Mouse (Mus musculus) liver, embryonic 11.5 days (tissue): Measurements from ENCODE around the gene Tnfsf4. TPM values are rescaled to one million over a fixed set of nuclear protein-coding genes. Genes with fewer than 3 reads are reported as not detected.

Experiments
- ATAC-seq: fragments of 200-750 bp; cut with Nextera tagmentation; replicated peaks from 2 replicates; pipeline ENCODE4 v1.8.0; 2017; ENCODE audit warnings: moderate number of reproducible peaks, mild to moderate bottlenecking, moderate TSS enrichment, moderate library complexity; ENCODE audit not compliant: low FRiP score
- DNase-seq: peaks from one replicate; pipeline ENCODE4 v3.0.0-alpha.2; 2017; ENCODE audit warnings: low spot score
- H3K27ac ChIP-seq: fragments of 300-500 bp; sonication (generic); 2 replicates; pipeline ENCODE4 v1.5.1; 2014; ENCODE audit warnings: mild to moderate bottlenecking, low read depth, low read length, control low read depth
- H3K27me3 ChIP-seq: fragments of 300-500 bp; sonication (generic); replicated peaks from 2 replicates; pipeline ENCODE4 v1.6.1; 2014; ENCODE audit warnings: low read length, mixed read lengths; ENCODE audit not compliant: control insufficient read depth, insufficient read depth
- H3K36me3 ChIP-seq: fragments of 300-500 bp; sonication (generic); 2 replicates; pipeline ENCODE4 v1.6.1; 2014; ENCODE audit warnings: mild to moderate bottlenecking, low read length, moderate library complexity, mixed read lengths; ENCODE audit not compliant: control insufficient read depth, insufficient read depth
- H3K4me1 ChIP-seq: fragments of 300-500 bp; sonication (generic); replicated peaks from 2 replicates; pipeline ENCODE4 v1.6.1; 2014; ENCODE audit warnings: low read length, mixed read lengths; ENCODE audit not compliant: control insufficient read depth, insufficient read depth
- H3K4me2 ChIP-seq: fragments of 300-500 bp; sonication (generic); 2 replicates; pipeline ENCODE4 v1.6.1; 2014; ENCODE audit warnings: mild to moderate bottlenecking, control low read depth, moderate library complexity
- H3K4me3 ChIP-seq: fragments of 300-500 bp; sonication (generic); 2 replicates; pipeline ENCODE4 v1.5.1; 2014; ENCODE audit warnings: low read depth, low read length, control low read depth
- H3K9ac ChIP-seq: fragments of 300-500 bp; sonication (generic); 2 replicates; pipeline ENCODE4 v1.6.1; 2014; ENCODE audit warnings: low read depth, low read length, control low read depth
- H3K9me3 ChIP-seq: fragments of 300-500 bp; sonication (generic); 2 replicates; pipeline ENCODE4 v1.6.1; 2016; ENCODE audit warnings: low read length, inconsistent platforms, mixed read lengths; ENCODE audit not compliant: control insufficient read depth
- WGBS: fragments of 180-500 bp; shearing (Covaris S2); extraction: QIAGEN DNeasy Blood & Tissue Kit; methylation state at CpG from one replicate; pipeline ENCODE4 v1.1.7; 2014; 5-methylcytosine and 5-hydroxymethylcytosine counted together
- polyA plus RNA-seq: library from polyadenylated mRNA; unstranded; fragments of >200 nt; fragmentation: Nextera tagmentation; extraction: Ambion mirVana; gene quantifications from 2 replicates; pipeline ENCODE4 v1.2.1, GENCODE M21; 2014

Tnfsf4 gene
- polyA plus RNA-seq: not detected in 2 replicates

- no peak within 1 kb of the TSS for H3K27ac ChIP-seq
- H3K36me3 ChIP-seq: no peaks in the 10 kb centered on the region
- ATAC-seq: no peak
- no peak within 1 kb of the TSS for H3K4me2 ChIP-seq
- H3K27me3 ChIP-seq: no peaks in the 10 kb centered on the region
- no peak within 1 kb of the TSS for H3K9ac ChIP-seq
- no peaks in the 10 kb centered on the region for H3K9me3 ChIP-seq
- no peaks in the 10 kb centered on the region for H3K4me1 ChIP-seq
- no peak within 1 kb of the TSS for H3K4me3 ChIP-seq
- DNase-seq: no peak
- 63% methylated on average over 6 of the region's 6 CpGs for WGBS
Observed at GRCm38 (mm10) chr1:161394931-161395459, at the start of gene Tnfsf4. Gene Tnfsf4 (plus strand): TSS chr1:161395409.

GRCm38 (mm10) chr1:161350981-161351380 is 44.2 kb upstream of the Tnfsf4 start:
- Histone ChIP-seq H3K9me3 (no peaks in the 10 kb centered on the region), H3K36me3 (no peaks in the 10 kb centered on the region), H3K4me1 (no peaks in the 10 kb centered on the region), H3K27ac (no peak overlapping the region), H3K4me2 (no peak overlapping the region), H3K9ac (no peak overlapping the region), H3K27me3 (no peaks in the 10 kb centered on the region), H3K4me3 (no peak overlapping the region)
- no peak for DNase-seq
- 49% methylated on average over 1 of the region's 1 CpGs for WGBS
- no peak for ATAC-seq

- Histone ChIP-seq H3K9ac (no peak overlapping the region), H3K36me3 (no peaks in the 10 kb centered on the region), H3K4me2 (no peak overlapping the region), H3K27me3 (no peaks in the 10 kb centered on the region), H3K27ac (no peak overlapping the region), H3K4me1 (no peaks in the 10 kb centered on the region), H3K4me3 (no peak overlapping the region), H3K9me3 (no peaks in the 10 kb centered on the region)
- ATAC-seq (no peak), DNase-seq (no peak)
- WGBS: 83% methylated on average over 4 of the region's 4 CpGs
Observed at GRCm38 (mm10) chr1:161365006-161365405, 30.2 kb upstream of the Tnfsf4 start.

- no peak for DNase-seq
- Histone ChIP-seq H3K9me3 (no peaks in the 10 kb centered on the region), H3K4me1 (no peaks in the 10 kb centered on the region), H3K36me3 (no peaks in the 10 kb centered on the region), H3K27me3 (no peaks in the 10 kb centered on the region), H3K4me3 (no peak overlapping the region), H3K27ac (no peak overlapping the region), H3K9ac (no peak overlapping the region), H3K4me2 (no peak overlapping the region)
- WGBS: 70% methylated on average over 2 of the region's 2 CpGs
- no peak for ATAC-seq
Observed at GRCm38 (mm10) chr1:161371919-161372318, 23.3 kb upstream of the Tnfsf4 start.

- H3K27me3 ChIP-seq: no peaks in the 10 kb centered on the region
- no peak for DNase-seq
Observed at GRCm38 (mm10) chr1:161375866-161376265, 19.3 kb upstream of the Tnfsf4 start.

GRCm38 (mm10) chr1:161378571-161378970 is 16.6 kb upstream of the Tnfsf4 start:
- ATAC-seq (no peak), DNase-seq (no peak)
- H3K36me3 ChIP-seq: no peaks in the 10 kb centered on the region
- H3K9me3 ChIP-seq: no peaks in the 10 kb centered on the region
- no peaks in the 10 kb centered on the region for H3K27me3 ChIP-seq
- H3K27ac ChIP-seq: no peak overlapping the region
- no peak overlapping the region for H3K9ac ChIP-seq
- no peaks in the 10 kb centered on the region for H3K4me1 ChIP-seq
- H3K4me2 ChIP-seq: no peak overlapping the region
- H3K4me3 ChIP-seq: no peak overlapping the region
- 72% methylated on average over 3 of the region's 3 CpGs for WGBS

More at GRCm38 (mm10) chr1:161375866-161376265, 19.3 kb upstream of the Tnfsf4 start:
- no peaks in the 10 kb centered on the region for H3K36me3 ChIP-seq
- H3K4me2 ChIP-seq: no peak overlapping the region
- H3K27ac ChIP-seq: no peak overlapping the region
- no peaks in the 10 kb centered on the region for H3K9me3 ChIP-seq
- H3K9ac ChIP-seq: no peak overlapping the region
- no peak overlapping the region for H3K4me3 ChIP-seq
- H3K4me1 ChIP-seq: no peaks in the 10 kb centered on the region
- ATAC-seq: no peak
- 73% methylated on average over 2 of the region's 2 CpGs for WGBS

GRCm38 (mm10) chr1:161379685-161380424 is 15.4 kb upstream of the Tnfsf4 start:
- ATAC-seq (no peak), DNase-seq (no peak)
- Histone ChIP-seq H3K4me2 (no peak overlapping the region), H3K9ac (no peak overlapping the region), H3K4me1 (no peaks in the 10 kb centered on the region), H3K36me3 (no peaks in the 10 kb centered on the region), H3K4me3 (no peak overlapping the region), H3K9me3 (no peaks in the 10 kb centered on the region), H3K27me3 (no peaks in the 10 kb centered on the region), H3K27ac (no peak overlapping the region)
- WGBS: 38% methylated on average over 11 of the region's 11 CpGs

- Histone ChIP-seq H3K4me1 (no peaks in the 10 kb centered on the region), H3K9ac (no peak overlapping the region), H3K9me3 (no peaks in the 10 kb centered on the region), H3K36me3 (no peaks in the 10 kb centered on the region), H3K4me2 (no peak overlapping the region), H3K4me3 (no peak overlapping the region), H3K27ac (no peak overlapping the region), H3K27me3 (no peaks in the 10 kb centered on the region)
- DNase-seq: no peak
- ATAC-seq: no peak
- WGBS: 44% methylated on average over 5 of the region's 5 CpGs
Observed at GRCm38 (mm10) chr1:161380425-161380780, 14.8 kb upstream of the Tnfsf4 start.

- 56% methylated on average over 2 of the region's 2 CpGs for WGBS
- no peak for ATAC-seq
Observed at GRCm38 (mm10) chr1:161390066-161390465, 5.1 kb upstream of the Tnfsf4 start.

More at GRCm38 (mm10) chr1:161390066-161390465, 5.1 kb upstream of the Tnfsf4 start:
- H3K27me3 ChIP-seq: no peaks in the 10 kb centered on the region
- no peak overlapping the region for H3K4me3 ChIP-seq
- H3K9ac ChIP-seq: no peak overlapping the region
- H3K4me1 ChIP-seq: no peaks in the 10 kb centered on the region
- no peaks in the 10 kb centered on the region for H3K9me3 ChIP-seq
- DNase-seq: no peak
- no peaks in the 10 kb centered on the region for H3K36me3 ChIP-seq
- H3K27ac ChIP-seq: no peak overlapping the region
- H3K4me2 ChIP-seq: no peak overlapping the region
